Mouse (Mus musculus): Measurements from ENCODE around the gene Gm49450. TPM values are rescaled to one million over a fixed set of nuclear protein-coding genes. Genes with fewer than 3 reads are reported as not detected.

Gm49450 gene
- total and polyA plus RNA-seq, 3 experiments, result 26.2 TPM; not detected in 2

- DNase-seq, result peak; percentile 98 to 100
- Histone ChIP-seq H3K27ac (peak within 1 kb of the TSS; percentile 99), H3K4me3 (peak within 1 kb of the TSS; percentile 96), H3K9ac (ENCODE audit: low read depth, low read length) (peak within 1 kb of the TSS; percentile 95), H3K4me1 (ENCODE audit: control insufficient read depth, insufficient read depth, low read length) (no peaks in the 10 kb centered on the region; the same call in 1 of the 2 replicates), H3K79me2 (replicated peaks; ENCODE audit: control insufficient read depth, insufficient read depth, low read length) (peaks cover 3% of the 10 kb centered on the region), H3K27me3 (ENCODE audit: control insufficient read depth, insufficient read depth, low read length) (no peaks in the 10 kb centered on the region), H3K36me3 (ENCODE audit: control insufficient read depth, insufficient read depth, low read length) (no peaks in the 10 kb centered on the region)
- under 1% methylated on average over 82 of the region's 82 CpGs for WGBS
- intact Hi-C loops (cut with DNase I), result loop anchor here (5.0 kb wide), 2 partner anchors 36 to 86 kb away; partner anchors contain the start of gene Prkag1
- no peak for TF ChIP-seq CTCF (IDR thresholded peaks at IDR 0.05)
- peak; percentile 14; the same call in 1 of the 2 replicates for TF ChIP-seq EP300 (IDR thresholded peaks at IDR 0.05; ENCODE audit: insufficient read depth, low read depth, low read length)
- TF ChIP-seq POLR2A (IDR thresholded peaks at IDR 0.05; ENCODE audit: insufficient read depth, low read depth, low read length), result peak; percentile 78
Measured at GRCm38 (mm10) chr15:98917538-98918498, 35.5 kb downstream of the Gm49450 start, which contains the start of gene Lmbr1l. Gene Lmbr1l, minus strand, starts transcription at chr15:98918231.

GRCm38 (mm10) chr15:98917091-98917490 is 36.3 kb downstream of the Gm49450 start:
- H3K27ac ChIP-seq, result peak overlapping the region; percentile 99
- DNase-seq, result no peak
- H3K27me3 ChIP-seq (ENCODE audit: control insufficient read depth, insufficient read depth, low read length), result no peaks in the 10 kb centered on the region
- H3K4me1 ChIP-seq (ENCODE audit: control insufficient read depth, insufficient read depth, low read length), result no peaks in the 10 kb centered on the region; the same call in 1 of the 2 replicates
- intact Hi-C loops (cut with DNase I), result loop anchor here (5.0 kb wide), 2 partner anchors 35 to 85 kb away; partner anchors contain the start of gene Prkag1
- H3K36me3 ChIP-seq (ENCODE audit: control insufficient read depth, insufficient read depth, low read length), result no peaks in the 10 kb centered on the region
- H3K79me2 ChIP-seq (replicated peaks; ENCODE audit: control insufficient read depth, insufficient read depth, low read length), result peaks cover 3% of the 10 kb centered on the region
- TF ChIP-seq EP300 (IDR thresholded peaks at IDR 0.05; ENCODE audit: insufficient read depth, low read depth, low read length), result no peak
- no peak for TF ChIP-seq POLR2A (IDR thresholded peaks at IDR 0.05; ENCODE audit: insufficient read depth, low read depth, low read length)
- no peak for TF ChIP-seq CTCF (IDR thresholded peaks at IDR 0.05)
- peak overlapping the region; percentile 96 for H3K4me3 ChIP-seq
- H3K9ac ChIP-seq (ENCODE audit: low read depth, low read length), result peak overlapping the region; percentile 95
- WGBS, result under 1% methylated on average over 14 of the region's 14 CpGs

GRCm38 (mm10) chr15:98916016-98916415 is 37.3 kb downstream of the Gm49450 start:
- no peak for TF ChIP-seq EP300 (IDR thresholded peaks at IDR 0.05; ENCODE audit: insufficient read depth, low read depth, low read length)
- no peak for TF ChIP-seq POLR2A (IDR thresholded peaks at IDR 0.05; ENCODE audit: insufficient read depth, low read depth, low read length)
- no peak for TF ChIP-seq CTCF (IDR thresholded peaks at IDR 0.05)
- no peak for DNase-seq
- Histone ChIP-seq H3K4me1 (ENCODE audit: control insufficient read depth, insufficient read depth, low read length) (no peaks in the 10 kb centered on the region; the same call in 1 of the 2 replicates), H3K4me3 (no peak overlapping the region), H3K79me2 (replicated peaks; ENCODE audit: control insufficient read depth, insufficient read depth, low read length) (peaks cover 3% of the 10 kb centered on the region), H3K9ac (ENCODE audit: low read depth, low read length) (no peak overlapping the region), H3K36me3 (ENCODE audit: control insufficient read depth, insufficient read depth, low read length) (no peaks in the 10 kb centered on the region), H3K27ac (no peak overlapping the region), H3K27me3 (ENCODE audit: control insufficient read depth, insufficient read depth, low read length) (no peaks in the 10 kb centered on the region)
- 93% methylated on average over 4 of the region's 4 CpGs for WGBS
- intact Hi-C loops (cut with DNase I), result loop anchor here (5.0 kb wide), 2 partner anchors 34 to 84 kb away; partner anchors contain the start of gene Prkag1

- Histone ChIP-seq H3K9ac (ENCODE audit: low read depth, low read length) (no peak overlapping the region), H3K36me3 (ENCODE audit: control insufficient read depth, insufficient read depth, low read length) (no peaks in the 10 kb centered on the region), H3K4me3 (no peak overlapping the region), H3K4me1 (ENCODE audit: control insufficient read depth, insufficient read depth, low read length) (no peaks in the 10 kb centered on the region; the same call in 1 of the 2 replicates), H3K27me3 (ENCODE audit: control insufficient read depth, insufficient read depth, low read length) (no peaks in the 10 kb centered on the region), H3K27ac (no peak overlapping the region), H3K79me2 (replicated peaks; ENCODE audit: control insufficient read depth, insufficient read depth, low read length) (peaks cover 3% of the 10 kb centered on the region)
- DNase-seq, result no peak
- WGBS, result 93% methylated on average over 6 of the region's 6 CpGs
- TF ChIP-seq CTCF (IDR thresholded peaks at IDR 0.05), result no peak
- TF ChIP-seq POLR2A (IDR thresholded peaks at IDR 0.05; ENCODE audit: insufficient read depth, low read depth, low read length), result no peak
- TF ChIP-seq EP300 (IDR thresholded peaks at IDR 0.05; ENCODE audit: insufficient read depth, low read depth, low read length), result no peak
- intact Hi-C loops (cut with DNase I), result loop anchor here (5.0 kb wide), 2 partner anchors 33 to 83 kb away; partner anchors contain the start of gene Prkag1
Measured at GRCm38 (mm10) chr15:98914903-98915302, 38.4 kb downstream of the Gm49450 start.

- H3K27me3 ChIP-seq (ENCODE audit: control insufficient read depth, insufficient read depth, low read length), result no peaks in the 10 kb centered on the region
- no peaks in the 10 kb centered on the region for H3K4me1 ChIP-seq (ENCODE audit: control insufficient read depth, insufficient read depth, low read length)
- no peak overlapping the region for H3K4me3 ChIP-seq
- DNase-seq, result peak in 1 of 2 experiments; percentile 57
- H3K27ac ChIP-seq, result no peak overlapping the region
- TF ChIP-seq CTCF (IDR thresholded peaks at IDR 0.05) (peak; percentile 82), EP300 (IDR thresholded peaks at IDR 0.05; ENCODE audit: insufficient read depth, low read depth, low read length) (no peak)
- intact Hi-C loops (cut with DNase I), result no loop called here
- H3K79me2 ChIP-seq (replicated peaks; ENCODE audit: control insufficient read depth, insufficient read depth, low read length), result no peaks in the 10 kb centered on the region
- no peak overlapping the region for H3K9ac ChIP-seq (ENCODE audit: low read depth, low read length)
- 44% methylated on average over 10 of the region's 10 CpGs for WGBS
- no peaks in the 10 kb centered on the region for H3K36me3 ChIP-seq (ENCODE audit: control insufficient read depth, insufficient read depth, low read length)
Measured at GRCm38 (mm10) chr15:98904692-98905091, 48.7 kb downstream of the Gm49450 start.
